Mouse (Mus musculus): ENCODE results near the gene Ctcfl. TPM values are rescaled to one million over a fixed set of nuclear protein-coding genes. Genes with fewer than 3 reads are reported as not detected.
A peak's percentile ranks its signal among the peaks of the same experiment; 100 is the strongest.

Ctcfl gene
- total and polyA plus RNA-seq, 2 experiments from 2014 or later: 0.26 TPM; not detected in 1

GRCm38 (mm10) chr2:173046582-173047297, 72.6 kb downstream of the Ctcfl start:
- Histone ChIP-seq H3K27ac (ENCODE audit: low read depth) (peak overlapping the region; percentile 90), H3K4me2 (ENCODE audit: low read depth, low read length) (peak overlapping the region; percentile 24), H3K36me3 (replicated peaks; ENCODE audit: control insufficient read depth, insufficient read depth, low read length) (no peaks in the 10 kb centered on the region), H3K4me3 (ENCODE audit: low read depth, low read length) (no peak overlapping the region), H3K4me1 (ENCODE audit: control insufficient read depth, insufficient read depth) (peaks cover 51% of the 10 kb centered on the region), H3K27me3 (ENCODE audit: control insufficient read depth, insufficient read depth, low read length) (no peaks in the 10 kb centered on the region), H3K9me3 (replicated peaks; ENCODE audit: control insufficient read depth, low read length) (no peaks in the 10 kb centered on the region), H3K9ac (replicated peaks; ENCODE audit: low read depth, low read length) (peak overlapping the region; percentile 44; the same call in 1 of the 2 replicates)
- 29% methylated on average over 15 of the region's 15 CpGs for WGBS
- ATAC-seq (ENCODE audit: insufficient read depth, low read depth): peak; percentile 13
- TF ChIP-seq EP300 (IDR thresholded peaks at IDR 0.05; ENCODE audit: low read depth): no peak
- DNase-seq (ENCODE audit: low spot score): no peak

- H3K9me3 ChIP-seq (replicated peaks; ENCODE audit: control insufficient read depth, low read length): no peaks in the 10 kb centered on the region
- peak overlapping the region; percentile 84 for H3K27ac ChIP-seq (ENCODE audit: low read depth)
- no peak overlapping the region for H3K4me3 ChIP-seq (ENCODE audit: low read depth, low read length)
- 0 out of 2 replicates have a peak overlapping the region, but pooled peaks have one; percentile 9 for H3K9ac ChIP-seq (replicated peaks; ENCODE audit: low read depth, low read length)
- peak; percentile 75 for DNase-seq (ENCODE audit: low spot score)
- no peak overlapping the region for H3K4me2 ChIP-seq (ENCODE audit: low read depth, low read length)
- TF ChIP-seq EP300 (IDR thresholded peaks at IDR 0.05; ENCODE audit: low read depth): peak; percentile 49; the same call in 1 of the 2 replicates
- peak; percentile 53 for TF ChIP-seq CTCF (IDR thresholded peaks at IDR 0.05; ENCODE audit: low read depth)
- H3K27me3 ChIP-seq (ENCODE audit: control insufficient read depth, insufficient read depth, low read length): no peaks in the 10 kb centered on the region
- H3K4me1 ChIP-seq (ENCODE audit: control insufficient read depth, insufficient read depth): peaks cover 41% of the 10 kb centered on the region
- 41% methylated on average over 18 of the region's 18 CpGs for WGBS
- ATAC-seq (ENCODE audit: insufficient read depth, low read depth): peak; percentile 83
- no peaks in the 10 kb centered on the region for H3K36me3 ChIP-seq (replicated peaks; ENCODE audit: control insufficient read depth, insufficient read depth, low read length)
Measured at GRCm38 (mm10) chr2:173044198-173044970, 74.9 kb downstream of the Ctcfl start.

Other genes starting within 250 kb of the Ctcfl start
- 51.3 and 60.3 TPM in 2 replicates for gene Bmp7, start 179.2 kb downstream of the Ctcfl start, total RNA-seq (2014; rRNA removed; ENCODE audit: low replicate concordance)
- 11.8 TPM in 2 replicates for gene Bmp7, start 179.2 kb downstream of the Ctcfl start, polyA plus RNA-seq (2015; fragmentation: Nextera tagmentation; extraction: Ambion mirVana)
- gene Spo11, start 141.8 kb downstream of the Ctcfl start, total RNA-seq (2014; rRNA removed; ENCODE audit: low replicate concordance): 19.1 TPM in 1 of 2 replicates, not detected in the other
- gene Spo11, start 141.8 kb downstream of the Ctcfl start, polyA plus RNA-seq (2015; fragmentation: Nextera tagmentation; extraction: Ambion mirVana): 0.18 TPM in 1 of 2 replicates, not detected in the other
- 80.2 and 83.4 TPM in 2 replicates for gene Rae1, start 119.4 kb downstream of the Ctcfl start, total RNA-seq (2014; rRNA removed; ENCODE audit: low replicate concordance)
- 70.5 and 76.7 TPM in 2 replicates for gene Rae1, start 119.4 kb downstream of the Ctcfl start, polyA plus RNA-seq (2015; fragmentation: Nextera tagmentation; extraction: Ambion mirVana)
- gene Rbm38, start 99.0 kb downstream of the Ctcfl start, total RNA-seq (2014; rRNA removed; ENCODE audit: low replicate concordance): 85.0 and 119 TPM in 2 replicates
- gene Rbm38, start 99.0 kb downstream of the Ctcfl start, polyA plus RNA-seq (2015; fragmentation: Nextera tagmentation; extraction: Ambion mirVana): 122 and 135 TPM in 2 replicates
- gene Pck1, start 33.5 kb upstream of the Ctcfl start, total RNA-seq (2014; rRNA removed; ENCODE audit: low replicate concordance): 0.97 and 1.7 TPM in 2 replicates
- gene Pck1, start 33.5 kb upstream of the Ctcfl start, polyA plus RNA-seq (2015; fragmentation: Nextera tagmentation; extraction: Ambion mirVana): 0.29 and 0.37 TPM in 2 replicates
- gene Zbp1, start 99.4 kb upstream of the Ctcfl start, total RNA-seq (2014; rRNA removed; ENCODE audit: low replicate concordance): 3.1 TPM in 1 of 2 replicates, not detected in the other
- gene Zbp1, start 99.4 kb upstream of the Ctcfl start, polyA plus RNA-seq (2015; fragmentation: Nextera tagmentation; extraction: Ambion mirVana): 0.36 and 1.1 TPM in 2 replicates
- gene Pmepa1, start 157.0 kb upstream of the Ctcfl start, total RNA-seq (2014; rRNA removed; ENCODE audit: low replicate concordance): 6.3 and 12.9 TPM in 2 replicates
- gene Pmepa1, start 157.0 kb upstream of the Ctcfl start, polyA plus RNA-seq (2015; fragmentation: Nextera tagmentation; extraction: Ambion mirVana): 4.3 and 4.4 TPM in 2 replicates